Mouse (Mus musculus): Measurements from ENCODE around the gene Brf1.

DNA sequence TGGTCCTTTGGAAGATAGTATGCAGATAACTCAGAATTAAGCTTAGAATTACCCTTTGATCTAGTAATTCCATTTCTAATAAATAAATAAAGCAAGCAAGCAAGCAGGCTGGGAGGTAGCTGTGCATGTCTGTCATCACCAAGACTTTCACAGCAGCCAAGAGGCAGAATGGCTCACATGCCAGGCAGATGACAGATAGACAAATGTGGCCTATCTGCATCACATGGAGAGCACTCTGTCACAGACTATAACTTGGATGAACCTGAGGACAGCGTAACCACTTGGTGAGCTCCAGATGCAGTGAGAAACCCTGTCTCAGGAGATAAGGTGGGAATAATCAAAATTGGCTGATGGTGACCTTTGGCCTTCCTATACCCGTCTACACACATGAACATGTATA is 34.6 kb upstream of the Brf1 start:
- TF ChIP-seq CTCF (conservative IDR thresholded peaks at IDR 0.05; ENCODE audit: insufficient read depth, insufficient read length, low read depth, low read length) (no peak), POLR2A (IDR thresholded peaks at IDR 0.05; ENCODE audit: low read depth, low read length) (no peak)

Measured in kidney, adult 2 months (tissue).